In genomic region chr8:92609908-92610307, GRCm38 (mm10) we compare ENCODE assay signal across 11 mouse cellular contexts.
"Had no signal": no experiment of that assay in that cellular context is flagged by ENCODE, and none has a peak within 500 bp of the region (broad histone marks: within the 10 kb centered on the region; RNA-seq: fewer than 3 reads in every experiment).

No protein-coding gene starts in this region.

- H3K9me3 ChIP-seq: limb, embryonic 13.5 days; liver, embryonic 13.5 days; midbrain, embryonic 10.5 days; neural tube, embryonic 15.5 days had no signal

- H3K4me3 ChIP-seq: limb, embryonic 13.5 days; liver, embryonic 13.5 days; midbrain, embryonic 10.5 days; myocyte; neural tube, embryonic 15.5 days had no signal

- H3K27me3 ChIP-seq: liver, embryonic 13.5 days; neural tube, embryonic 15.5 days had no signal

- H3K36me3 ChIP-seq: limb, embryonic 13.5 days; liver, embryonic 13.5 days; midbrain, embryonic 10.5 days; neural tube, embryonic 15.5 days had no signal

- H3K4me2 ChIP-seq: limb, embryonic 13.5 days; liver, embryonic 13.5 days; neural tube, embryonic 15.5 days had no signal

- DNase-seq: kidney, postnatal 10 days; left cerebral cortex, postnatal 4 days; liver, embryonic 13.5 days; lung, adult 18-20 months; midbrain, embryonic 14.5 days; thymus, postnatal 4 days had no signal

- H3K9ac ChIP-seq: limb, embryonic 13.5 days; liver, embryonic 13.5 days; neural tube, embryonic 15.5 days had no signal

- H3K27ac ChIP-seq: limb, embryonic 13.5 days; liver, embryonic 13.5 days; neural tube, embryonic 15.5 days; stomach, postnatal 0 days had no signal

- H3K4me1 ChIP-seq: limb, embryonic 13.5 days; liver, embryonic 13.5 days had no signal
